Mouse (Mus musculus) embryonic facial prominence, embryonic 15.5 days (tissue): ENCODE measurements around the gene Nyap2. TPM values are rescaled to one million over a fixed set of nuclear protein-coding genes. Genes with fewer than 3 reads are reported as not detected.

Source experiments
- ATAC-seq: fragments of 200-750 bp; cut with Nextera tagmentation; 2 replicates; pipeline ENCODE4 v1.8.0; 2017; ENCODE audit warnings: low read depth, moderate TSS enrichment; ENCODE audit not compliant: insufficient number of reproducible peaks, low FRiP score, low TSS enrichment
- H3K27ac ChIP-seq: fragments of 300-500 bp; sonication (generic); replicated peaks from 2 replicates; pipeline ENCODE4 v1.5.1; 2015; ENCODE audit warnings: mild to moderate bottlenecking, inconsistent platforms
- H3K27me3 ChIP-seq: fragments of 300-500 bp; sonication (generic); 2 replicates; pipeline ENCODE4 v1.6.1; 2015; ENCODE audit warnings: inconsistent platforms
- H3K36me3 ChIP-seq: fragments of 300-500 bp; sonication (generic); 2 replicates; pipeline ENCODE4 v1.6.1; 2015; ENCODE audit warnings: mild to moderate bottlenecking, inconsistent platforms
- H3K4me1 ChIP-seq: fragments of 300-500 bp; sonication (generic); 2 replicates; pipeline ENCODE4 v1.6.1; 2015; ENCODE audit warnings: inconsistent platforms
- H3K4me2 ChIP-seq: fragments of 300-500 bp; sonication (generic); replicated peaks from 2 replicates; pipeline ENCODE4 v1.6.1; 2015; ENCODE audit warnings: mild to moderate bottlenecking, inconsistent platforms
- H3K4me3 ChIP-seq: fragments of 300-500 bp; sonication (generic); replicated peaks from 2 replicates; pipeline ENCODE4 v1.5.1; 2015; ENCODE audit warnings: mild to moderate bottlenecking, inconsistent platforms
- H3K9ac ChIP-seq: fragments of 300-500 bp; sonication (generic); 2 replicates; pipeline ENCODE4 v1.6.1; 2015; ENCODE audit warnings: inconsistent platforms
- H3K9me3 ChIP-seq: fragments of 300-500 bp; sonication (generic); replicated peaks from 2 replicates; pipeline ENCODE4 v1.6.1; 2016; ENCODE audit warnings: inconsistent platforms
- WGBS: fragments of 180-500 bp; shearing (Covaris S2); methylation state at CpG from one replicate; pipeline ENCODE4 v1.1.7; 2015; 5-methylcytosine and 5-hydroxymethylcytosine counted together
- polyA plus RNA-seq: library from polyadenylated mRNA; unstranded; fragments of >200 nt; fragmentation: Nextera tagmentation; extraction: Ambion mirVana; gene quantifications from 2 replicates; pipeline ENCODE4 v1.2.1, GENCODE M21; 2015

Gene Nyap2
- polyA plus RNA-seq, 1 experiment from 2014 or later = 0.29 TPM

GRCm38 (mm10) chr1:81092886-81093285 lies 16.1 kb downstream of the Nyap2 start:
- no peak for ATAC-seq
- no peaks in the 10 kb centered on the region for H3K27me3 ChIP-seq

GRCm38 (mm10) chr1:81098950-81099349 lies 22.2 kb downstream of the Nyap2 start:
- no peak overlapping the region for H3K4me3 ChIP-seq
- 19% methylated on average over 1 of the region's 1 CpGs for WGBS
- H3K4me1 ChIP-seq = no peaks in the 10 kb centered on the region
- H3K27me3 ChIP-seq = no peaks in the 10 kb centered on the region
- H3K9me3 ChIP-seq = no peaks in the 10 kb centered on the region
- H3K4me2 ChIP-seq = no peak overlapping the region
- ATAC-seq = no peak
- no peaks in the 10 kb centered on the region for H3K36me3 ChIP-seq
- no peak overlapping the region for H3K9ac ChIP-seq
- no peak overlapping the region for H3K27ac ChIP-seq

More at GRCm38 (mm10) chr1:81092886-81093285, 16.1 kb downstream of the Nyap2 start:
- no peak overlapping the region for H3K4me3 ChIP-seq
- no peaks in the 10 kb centered on the region for H3K4me1 ChIP-seq
- 77% methylated on average over 4 of the region's 4 CpGs for WGBS
- no peak overlapping the region for H3K27ac ChIP-seq
- H3K36me3 ChIP-seq = no peaks in the 10 kb centered on the region
- no peak overlapping the region for H3K4me2 ChIP-seq
- no peaks in the 10 kb centered on the region for H3K9me3 ChIP-seq
- no peak overlapping the region for H3K9ac ChIP-seq

- Histone ChIP-seq H3K4me2 (no peak overlapping the region), H3K4me3 (no peak overlapping the region), H3K9me3 (no peaks in the 10 kb centered on the region), H3K27ac (no peak overlapping the region), H3K9ac (no peak overlapping the region), H3K4me1 (no peaks in the 10 kb centered on the region), H3K27me3 (no peaks in the 10 kb centered on the region), H3K36me3 (no peaks in the 10 kb centered on the region)
- 69% methylated on average over 1 of the region's 1 CpGs for WGBS
- no peak for ATAC-seq
Observed at GRCm38 (mm10) chr1:81101749-81102148, 25.0 kb downstream of the Nyap2 start.

- Histone ChIP-seq H3K4me2 (no peak overlapping the region), H3K4me3 (no peak overlapping the region), H3K9me3 (no peaks in the 10 kb centered on the region), H3K36me3 (no peaks in the 10 kb centered on the region), H3K27ac (no peak overlapping the region), H3K9ac (no peak overlapping the region), H3K27me3 (no peaks in the 10 kb centered on the region), H3K4me1 (no peaks in the 10 kb centered on the region)
- no peak for ATAC-seq
Observed at GRCm38 (mm10) chr1:81119732-81120131, 43.0 kb downstream of the Nyap2 start.

GRCm38 (mm10) chr1:81132007-81132712 lies 55.4 kb downstream of the Nyap2 start:
- Histone ChIP-seq H3K9me3 (no peaks in the 10 kb centered on the region), H3K4me1 (no peaks in the 10 kb centered on the region), H3K36me3 (no peaks in the 10 kb centered on the region), H3K9ac (no peak overlapping the region), H3K27ac (no peak overlapping the region), H3K4me3 (no peak overlapping the region), H3K4me2 (no peak overlapping the region), H3K27me3 (no peaks in the 10 kb centered on the region)
- no peak for ATAC-seq
- WGBS = 66% methylated on average over 8 of the region's 8 CpGs

- H3K9me3 ChIP-seq = no peaks in the 10 kb centered on the region
- ATAC-seq = no peak
- H3K4me3 ChIP-seq = no peak overlapping the region
- no peaks in the 10 kb centered on the region for H3K27me3 ChIP-seq
- H3K4me1 ChIP-seq = no peaks in the 10 kb centered on the region
- H3K36me3 ChIP-seq = no peaks in the 10 kb centered on the region
- no peak overlapping the region for H3K4me2 ChIP-seq
- no peak overlapping the region for H3K9ac ChIP-seq
- no peak overlapping the region for H3K27ac ChIP-seq
Observed at GRCm38 (mm10) chr1:81143855-81144254, 67.1 kb downstream of the Nyap2 start.

- H3K36me3 ChIP-seq = no peaks in the 10 kb centered on the region
- no peaks in the 10 kb centered on the region for H3K4me1 ChIP-seq
- H3K27ac ChIP-seq = no peak overlapping the region
- H3K27me3 ChIP-seq = no peaks in the 10 kb centered on the region
- no peaks in the 10 kb centered on the region for H3K9me3 ChIP-seq
- no peak overlapping the region for H3K9ac ChIP-seq
- H3K4me3 ChIP-seq = no peak overlapping the region
- no peak for ATAC-seq
- no peak overlapping the region for H3K4me2 ChIP-seq
Observed at GRCm38 (mm10) chr1:81145576-81145975, 68.8 kb downstream of the Nyap2 start.

- ATAC-seq = no peak
- Histone ChIP-seq H3K4me3 (no peak overlapping the region), H3K36me3 (no peaks in the 10 kb centered on the region), H3K9me3 (no peaks in the 10 kb centered on the region), H3K4me1 (no peaks in the 10 kb centered on the region), H3K9ac (no peak overlapping the region), H3K27ac (no peak overlapping the region), H3K4me2 (no peak overlapping the region), H3K27me3 (no peaks in the 10 kb centered on the region)
- WGBS = 54% methylated on average over 3 of the region's 3 CpGs
Observed at GRCm38 (mm10) chr1:81169245-81169644, 92.5 kb downstream of the Nyap2 start.

- no peak overlapping the region for H3K4me2 ChIP-seq
- no peak overlapping the region for H3K27ac ChIP-seq
- H3K36me3 ChIP-seq = no peaks in the 10 kb centered on the region
- no peak for ATAC-seq
- no peaks in the 10 kb centered on the region for H3K4me1 ChIP-seq
- H3K9ac ChIP-seq = no peak overlapping the region
- H3K4me3 ChIP-seq = no peak overlapping the region
- no peaks in the 10 kb centered on the region for H3K9me3 ChIP-seq
- H3K27me3 ChIP-seq = no peaks in the 10 kb centered on the region
Observed at GRCm38 (mm10) chr1:81172703-81173102, 96.0 kb downstream of the Nyap2 start.

- WGBS = 58% methylated on average over 1 of the region's 1 CpGs
- Histone ChIP-seq H3K9me3 (no peaks in the 10 kb centered on the region), H3K36me3 (no peaks in the 10 kb centered on the region), H3K4me2 (no peak overlapping the region), H3K4me3 (no peak overlapping the region), H3K27me3 (no peaks in the 10 kb centered on the region), H3K4me1 (no peaks in the 10 kb centered on the region), H3K27ac (no peak overlapping the region), H3K9ac (no peak overlapping the region)
- ATAC-seq = no peak
Observed at GRCm38 (mm10) chr1:81173303-81173702, 96.6 kb downstream of the Nyap2 start.

- no peak overlapping the region for H3K4me3 ChIP-seq
- no peaks in the 10 kb centered on the region for H3K4me1 ChIP-seq
- H3K9ac ChIP-seq = no peak overlapping the region
- no peaks in the 10 kb centered on the region for H3K27me3 ChIP-seq
- no peaks in the 10 kb centered on the region for H3K36me3 ChIP-seq
- no peak for ATAC-seq
- 85% methylated on average over 4 of the region's 4 CpGs for WGBS
- no peak overlapping the region for H3K4me2 ChIP-seq
- no peak overlapping the region for H3K27ac ChIP-seq
- no peaks in the 10 kb centered on the region for H3K9me3 ChIP-seq
Observed at GRCm38 (mm10) chr1:81179725-81180124, 103.0 kb downstream of the Nyap2 start.

- ATAC-seq = no peak
Observed at GRCm38 (mm10) chr1:81180686-81181085, 103.9 kb downstream of the Nyap2 start.

More at GRCm38 (mm10) chr1:81180686-81181085, 103.9 kb downstream of the Nyap2 start:
- no peak overlapping the region for H3K4me2 ChIP-seq
- no peak overlapping the region for H3K27ac ChIP-seq
- H3K9ac ChIP-seq = no peak overlapping the region
- H3K4me3 ChIP-seq = no peak overlapping the region
- WGBS = 73% methylated on average over 3 of the region's 3 CpGs
- H3K4me1 ChIP-seq = no peaks in the 10 kb centered on the region
- H3K27me3 ChIP-seq = no peaks in the 10 kb centered on the region
- no peaks in the 10 kb centered on the region for H3K9me3 ChIP-seq
- H3K36me3 ChIP-seq = no peaks in the 10 kb centered on the region
